Comparison of ENCODE assay signal across 16 mouse cellular contexts in genomic region chr9:9564551-9564950, GRCm38 (mm10).
DNase-seq lines count a peak whose midpoint lies in the region; ATAC-seq and TF ChIP-seq lines count a peak whose summit lies in the region.
"Had no signal": no experiment of that assay in that cellular context is flagged by ENCODE, and none has a peak within 500 bp of the region (broad histone marks: within the 10 kb centered on the region; RNA-seq: fewer than 3 reads in every experiment).

No protein-coding gene starts in this region.

- no peaks in the 10 kb centered on the region for H3K9me3 ChIP-seq in kidney, postnatal 0 days (replicated peaks; ENCODE audit: low read length)
- H3K9me3 ChIP-seq in heart, embryonic 11.5 days (replicated peaks; ENCODE audit: control insufficient read depth, low read length): no peaks in the 10 kb centered on the region
- H3K9me3 ChIP-seq: embryonic facial prominence, embryonic 10.5 days; G1E; heart, embryonic 10.5 days; hindbrain, embryonic 15.5 days had no signal

- H3K4me1 ChIP-seq in kidney, postnatal 0 days (replicated peaks; ENCODE audit: insufficient read depth, low read length): no peaks in the 10 kb centered on the region
- H3K4me1 ChIP-seq in heart, embryonic 11.5 days (ENCODE audit: control insufficient read depth, insufficient read depth, low read length): no peaks in the 10 kb centered on the region
- H3K4me1 ChIP-seq: embryonic facial prominence, embryonic 10.5 days; heart, embryonic 10.5 days; hindbrain, embryonic 15.5 days had no signal

- no peak overlapping the region for H3K9ac ChIP-seq in kidney, postnatal 0 days (ENCODE audit: low read depth, low read length)
- no peak overlapping the region for H3K9ac ChIP-seq in heart, embryonic 11.5 days (ENCODE audit: low read depth, low read length)
- H3K9ac ChIP-seq: forebrain, postnatal 0 days; hindbrain, embryonic 15.5 days; liver, embryonic 14.5 days had no signal

- H3K4me2 ChIP-seq in kidney, postnatal 0 days (ENCODE audit: low read length): no peak overlapping the region
- H3K4me2 ChIP-seq in heart, embryonic 11.5 days: no peak overlapping the region
- H3K4me2 ChIP-seq: hindbrain, embryonic 15.5 days had no signal

- peak; percentile 3 for DNase-seq in gastrocnemius, postnatal 14 days
- no peak for DNase-seq in gastrocnemius, adult 18-20 months (ENCODE audit: low spot score)
- peak; percentile 20 for DNase-seq in Muller cell, postnatal 12 days (ENCODE audit: inconsistent ontology term)
- peak; percentile 12 to 34 for DNase-seq in adrenal gland, postnatal 36 days
- peak; percentile 37 for DNase-seq in kidney, postnatal 0 days (ENCODE audit: low spot score)
- DNase-seq: forebrain, postnatal 0 days; midbrain, embryonic 14.5 days; right cerebral cortex, postnatal 25 days had no signal

- peak; percentile 65; the same call in 1 of the 2 replicates for ATAC-seq in kidney, postnatal 0 days (replicated peaks; ENCODE audit: low FRiP score, low read depth)
- ATAC-seq in erythroid progenitor cell, adult 5-6 weeks (replicated peaks; ENCODE audit: low FRiP score, poor library complexity, severe bottlenecking): no peak
- ATAC-seq in heart, embryonic 11.5 days (replicated peaks; ENCODE audit: insufficient number of reproducible peaks, low FRiP score, low TSS enrichment): no peak
- ATAC-seq: forebrain, postnatal 0 days had no signal

- H3K27me3 ChIP-seq in kidney, postnatal 0 days (ENCODE audit: insufficient read depth, low read length): no peaks in the 10 kb centered on the region
- H3K27me3 ChIP-seq in heart, embryonic 11.5 days (ENCODE audit: control insufficient read depth, insufficient read depth, low read length): no peaks in the 10 kb centered on the region
- H3K27me3 ChIP-seq: hindbrain, embryonic 15.5 days had no signal

- TF ChIP-seq CTCF in kidney, postnatal 0 days (IDR thresholded peaks at IDR 0.05; ENCODE audit: low read depth): no peak

- H3K4me3 ChIP-seq in kidney, postnatal 0 days (replicated peaks; ENCODE audit: low read depth, low read length): no peak overlapping the region
- no peak overlapping the region for H3K4me3 ChIP-seq in heart, embryonic 11.5 days (ENCODE audit: low read depth, low read length)
- H3K4me3 ChIP-seq: embryonic facial prominence, embryonic 10.5 days; erythroblast, embryonic 14.5 days; heart, embryonic 10.5 days; hindbrain, embryonic 15.5 days had no signal

- no peak overlapping the region for H3K27ac ChIP-seq in kidney, postnatal 0 days
- no peak overlapping the region for H3K27ac ChIP-seq in heart, embryonic 11.5 days (ENCODE audit: low read depth, low read length)
- H3K27ac ChIP-seq: embryonic facial prominence, embryonic 10.5 days; heart, embryonic 10.5 days; hindbrain, embryonic 15.5 days; liver, embryonic 14.5 days had no signal

- intact Hi-C loops in gastrocnemius, postnatal 14 days (cut with DNase I; ENCODE audit: low total_unique reads): no loop called here

- no peaks in the 10 kb centered on the region for H3K36me3 ChIP-seq in kidney, postnatal 0 days (ENCODE audit: insufficient read depth, low read length)
- H3K36me3 ChIP-seq in heart, embryonic 11.5 days (ENCODE audit: control insufficient read depth, insufficient read depth, low read length): no peaks in the 10 kb centered on the region
- H3K36me3 ChIP-seq: embryonic facial prominence, embryonic 10.5 days; G1E; heart, embryonic 10.5 days; hindbrain, embryonic 15.5 days had no signal
